Mouse (Mus musculus): ENCODE data around the gene Nit2.
"Not testable (repeated sequence)": the region's sequence is repeated elsewhere in the genome, so short reads cannot be mapped to it uniquely, and the experiment has no call there.

The Nit2 gene

DNA sequence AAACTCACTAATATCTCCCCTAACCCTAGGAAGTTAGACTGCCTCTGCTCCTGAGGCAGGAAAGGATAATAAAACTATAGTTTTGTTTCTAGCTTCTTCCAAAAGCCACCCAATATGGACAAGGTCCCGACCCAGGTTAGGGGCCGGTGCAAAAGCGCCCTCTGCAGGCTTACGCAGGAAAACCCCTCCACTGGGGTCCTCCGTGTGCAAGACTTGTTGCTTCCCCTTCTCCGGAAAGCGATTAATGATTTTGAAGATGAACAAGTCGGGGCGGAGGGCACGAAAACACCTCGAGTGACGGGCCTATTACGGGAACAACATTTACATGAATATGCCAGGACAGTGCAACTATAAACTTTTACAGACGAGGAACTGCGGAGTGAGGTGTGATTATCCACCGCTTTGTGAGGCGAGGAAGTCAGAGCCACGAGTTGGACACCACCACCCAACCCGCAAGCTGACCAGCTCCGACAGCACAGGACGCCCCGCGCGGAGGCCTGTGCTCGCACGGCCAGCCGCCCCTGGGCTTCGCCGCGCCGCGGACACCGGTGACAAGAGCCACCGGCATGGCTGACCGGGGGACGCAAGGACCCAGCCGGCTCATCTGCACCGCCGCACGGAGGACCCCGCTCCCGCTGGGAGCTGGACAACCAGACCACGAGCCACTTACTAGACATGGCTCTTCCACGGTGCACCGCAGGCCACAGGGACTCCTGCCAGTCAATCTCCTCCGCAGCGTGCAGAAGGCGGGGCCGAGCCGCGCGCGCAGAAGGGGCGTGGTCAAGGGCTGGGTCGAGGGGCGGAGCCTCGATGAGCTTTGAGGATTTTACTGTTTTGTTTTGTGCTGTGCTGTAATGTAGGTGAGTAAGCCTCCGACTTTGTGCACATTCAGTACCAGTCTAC is at the start of gene Nit2:
TSS of gene Nit2 (minus strand) at position 731 of the 903 bp plus-strand sequence.
- DNase-seq (ENCODE audit: low spot score), result peak; percentile 89

DNA sequence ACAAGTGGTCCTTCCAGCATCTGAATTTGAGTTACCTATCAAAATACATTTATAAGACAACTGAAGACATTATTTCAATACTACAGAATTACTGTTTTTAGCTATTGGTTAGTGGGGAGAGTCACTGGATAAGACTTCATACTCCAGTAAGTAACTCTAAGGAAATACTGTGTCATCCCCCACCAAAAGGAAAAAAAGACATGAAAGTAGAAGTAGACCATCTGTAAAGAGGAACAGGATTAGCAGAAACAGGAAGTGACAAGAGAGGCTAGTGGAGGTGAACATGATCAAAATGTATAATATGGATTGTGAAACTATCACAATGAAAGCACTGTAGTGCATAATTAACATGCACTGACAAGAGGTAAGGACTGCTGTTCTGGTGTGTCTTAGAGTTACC is 48.8 kb upstream of the Nit2 start:
- DNase-seq (ENCODE audit: low spot score), result no peak

DNA sequence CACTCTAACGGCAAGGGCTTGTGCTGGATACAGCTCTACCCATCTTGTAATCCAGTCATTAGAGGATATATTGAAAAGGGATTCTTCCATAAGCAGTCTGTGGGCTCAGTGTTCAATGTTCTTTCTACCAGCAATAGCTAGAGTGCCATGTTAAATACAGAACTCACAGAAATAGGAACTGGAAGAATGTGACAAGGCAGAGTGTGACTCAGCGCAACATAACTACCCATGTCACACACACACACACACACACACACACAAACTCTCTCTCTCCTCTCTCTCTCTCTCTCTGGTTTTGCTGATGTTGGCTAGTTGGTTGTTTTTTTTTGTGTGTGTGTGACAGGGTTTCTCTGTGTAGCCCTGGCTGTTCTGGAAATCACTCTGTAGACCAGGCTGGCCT is 43.9 kb upstream of the Nit2 start:
- DNase-seq (ENCODE audit: low spot score), result no peak

- no peak for DNase-seq (ENCODE audit: low spot score)
Observed at GRCm38 (mm10) chr16:57208342-57208741, 41.2 kb upstream of the Nit2 start.

- no peak for DNase-seq (ENCODE audit: low spot score)
Observed at GRCm38 (mm10) chr16:57197281-57197680, 30.1 kb upstream of the Nit2 start.

- DNase-seq (ENCODE audit: low spot score), result no peak
Observed at GRCm38 (mm10) chr16:57196590-57196989, 29.4 kb upstream of the Nit2 start.

GRCm38 (mm10) chr16:57191214-57191613 is 24.1 kb upstream of the Nit2 start:
- DNase-seq (ENCODE audit: low spot score), result no peak

DNA sequence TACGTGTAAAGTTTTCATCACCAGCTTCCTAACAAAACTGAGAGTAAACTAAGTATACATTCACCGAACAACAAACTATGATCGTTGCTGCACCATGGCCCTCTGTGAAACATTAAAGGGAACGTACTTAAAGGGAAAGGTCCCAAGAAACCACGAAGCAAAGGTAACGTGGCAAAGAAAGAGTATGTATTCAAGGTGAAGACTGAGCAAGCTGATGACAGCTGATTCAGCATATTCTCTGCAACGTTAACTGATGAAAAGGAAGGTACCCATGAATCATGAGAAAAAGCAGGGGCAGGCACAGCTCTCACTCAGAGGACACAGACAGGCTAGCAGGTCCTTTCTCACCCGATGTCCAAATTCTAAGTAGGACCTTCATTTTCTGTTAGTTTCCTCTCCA is 23.2 kb upstream of the Nit2 start:
- DNase-seq (ENCODE audit: low spot score), result no peak

GRCm38 (mm10) chr16:57189493-57189892 is 22.4 kb upstream of the Nit2 start:
- DNase-seq (ENCODE audit: low spot score), result no peak

- DNase-seq (ENCODE audit: low spot score), result no peak
Observed at GRCm38 (mm10) chr16:57186618-57187017, 19.5 kb upstream of the Nit2 start.

DNA sequence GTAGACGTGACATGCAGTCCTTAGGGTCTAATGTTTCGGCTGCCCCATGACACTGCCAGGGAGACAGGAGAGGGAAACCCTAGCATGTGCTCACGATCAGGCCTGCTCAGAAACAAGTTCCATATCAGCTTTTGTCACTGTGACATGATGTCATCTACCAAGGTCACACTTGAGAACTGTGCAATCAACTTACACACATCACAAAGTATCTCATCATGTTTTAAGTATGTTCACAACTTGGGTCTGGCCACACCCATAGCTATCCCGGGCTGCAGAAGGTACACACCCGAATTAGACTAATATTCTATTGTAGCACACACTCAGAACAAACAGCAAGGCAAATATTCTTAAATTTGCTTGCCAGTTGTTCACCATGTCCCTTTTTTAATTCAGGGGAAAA is 14.9 kb upstream of the Nit2 start:
- no peak for DNase-seq (ENCODE audit: low spot score)

DNA sequence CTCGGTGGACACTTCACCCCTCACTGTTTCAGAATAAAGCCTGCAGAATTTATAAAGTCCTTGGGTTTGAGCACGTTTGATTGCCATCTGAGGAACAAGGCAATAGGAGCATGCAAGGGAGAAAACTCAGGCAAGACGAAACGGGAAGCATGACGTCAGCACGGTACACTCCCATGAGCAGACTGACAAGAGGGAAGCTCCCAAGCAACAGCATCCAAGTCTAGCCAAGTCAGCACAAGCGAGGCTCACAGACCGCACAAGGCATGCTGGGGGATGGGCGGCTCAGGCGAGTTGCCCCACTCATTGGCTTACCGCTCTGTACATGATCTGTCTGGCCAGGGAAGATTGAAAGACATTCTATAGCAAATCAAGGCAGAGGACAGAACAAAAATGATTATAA is 14.0 kb upstream of the Nit2 start:
- no peak for DNase-seq (ENCODE audit: low spot score)

- DNase-seq (ENCODE audit: low spot score), result no peak
Observed at GRCm38 (mm10) chr16:57177664-57178063, 10.5 kb upstream of the Nit2 start.

- DNase-seq (ENCODE audit: low spot score), result no peak
Observed at GRCm38 (mm10) chr16:57177254-57177653, 10.1 kb upstream of the Nit2 start.

DNA sequence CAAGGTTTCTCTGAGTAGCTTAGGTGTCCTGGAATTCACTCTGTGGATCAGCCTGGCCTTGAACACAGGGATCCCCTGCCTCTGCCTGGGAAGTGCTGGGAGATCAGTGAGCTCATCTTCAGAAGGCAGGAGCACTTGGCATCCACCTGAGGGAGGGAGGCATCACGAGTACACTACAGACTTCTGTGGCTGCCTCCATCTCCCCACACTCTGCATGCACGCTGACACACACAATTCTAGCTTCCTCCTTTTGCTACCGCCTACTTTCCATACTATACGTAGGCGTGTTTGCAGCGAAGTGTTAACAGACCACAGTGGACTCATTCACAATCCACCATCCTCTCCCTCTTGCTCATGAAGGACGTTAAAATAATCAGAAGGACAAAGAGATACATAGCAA is 9.1 kb upstream of the Nit2 start:
- DNase-seq (ENCODE audit: low spot score), result no peak

DNA sequence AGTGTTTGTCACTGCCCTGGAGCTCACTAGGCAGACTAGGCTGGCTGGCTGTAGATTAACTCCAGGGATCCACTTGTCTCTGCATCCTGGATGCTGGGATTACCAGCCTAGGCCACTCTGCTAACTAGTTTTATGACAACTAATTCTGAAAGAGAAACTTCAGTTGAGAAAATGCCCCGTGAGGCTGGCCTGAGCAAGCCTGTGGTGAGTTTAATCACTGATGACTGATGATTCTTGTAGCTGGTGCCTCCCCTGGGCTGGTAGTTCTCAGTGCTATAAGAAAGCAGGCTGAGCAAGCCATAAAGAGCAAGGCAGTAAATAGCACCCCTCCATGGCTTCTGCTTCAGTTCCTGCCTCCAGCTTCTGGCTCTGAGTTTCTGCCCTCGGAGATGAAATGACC is 8.6 kb upstream of the Nit2 start:
- DNase-seq (ENCODE audit: low spot score), result no peak

DNA sequence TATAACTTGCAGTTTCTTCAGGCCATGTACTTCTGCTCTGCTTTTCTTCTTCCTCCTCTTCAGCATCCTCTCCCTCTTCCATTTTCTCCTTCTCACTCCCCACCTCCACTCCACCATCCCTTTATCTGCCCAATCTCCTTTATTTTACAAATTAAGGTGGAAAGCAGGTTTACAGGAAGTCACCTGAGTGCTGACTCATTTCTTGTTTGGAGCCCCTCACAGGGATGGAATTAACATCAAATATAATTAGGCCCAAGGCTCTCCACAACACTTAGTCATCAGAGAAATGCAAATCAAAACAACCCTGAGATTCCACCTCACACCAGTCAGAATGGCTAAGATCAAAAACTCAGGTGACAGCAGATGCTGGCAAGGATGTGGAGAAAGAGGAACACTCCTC is 7.3 kb upstream of the Nit2 start:
- not testable (repeated sequence) for DNase-seq (ENCODE audit: low spot score)

DNA sequence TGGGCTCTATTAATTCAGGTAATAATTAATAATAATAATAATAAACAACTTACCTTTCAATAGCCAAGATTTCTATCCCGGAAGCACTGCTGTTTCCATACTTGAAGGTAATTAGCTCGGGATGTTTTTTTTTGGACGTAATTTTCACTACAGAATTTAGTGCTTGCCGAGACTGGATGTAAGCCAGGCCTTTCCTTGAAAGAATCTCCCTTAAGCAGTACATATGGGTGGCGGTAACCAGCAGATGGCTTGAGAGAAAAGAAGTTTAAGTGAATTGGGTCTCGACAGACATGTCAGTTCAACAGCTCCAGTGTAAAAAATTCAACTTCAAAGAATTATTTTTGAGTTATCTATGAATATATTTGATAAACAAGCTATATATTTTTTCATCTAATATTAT is 4.4 kb upstream of the Nit2 start:
- no peak for DNase-seq (ENCODE audit: low spot score)

DNA sequence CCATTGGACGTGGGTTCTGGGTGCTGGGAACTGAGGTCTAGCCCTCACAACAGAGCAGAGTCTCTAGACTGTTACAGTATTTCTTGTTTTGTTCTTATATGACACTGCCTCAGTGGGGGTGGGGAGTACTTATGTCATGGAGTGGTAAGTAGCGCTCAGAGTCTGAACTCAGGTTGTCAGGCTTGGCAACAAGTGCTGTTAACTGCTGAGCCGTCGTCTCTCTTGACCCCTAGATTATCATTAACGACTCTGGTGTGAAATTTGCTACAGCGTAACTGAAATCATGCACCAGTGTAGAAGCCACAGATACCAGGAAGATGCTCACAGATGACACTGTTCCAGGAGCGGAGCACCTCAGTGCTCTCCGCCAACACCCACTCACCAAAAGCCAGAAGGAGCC is 4.0 kb upstream of the Nit2 start:
- DNase-seq (ENCODE audit: low spot score), result no peak

DNA sequence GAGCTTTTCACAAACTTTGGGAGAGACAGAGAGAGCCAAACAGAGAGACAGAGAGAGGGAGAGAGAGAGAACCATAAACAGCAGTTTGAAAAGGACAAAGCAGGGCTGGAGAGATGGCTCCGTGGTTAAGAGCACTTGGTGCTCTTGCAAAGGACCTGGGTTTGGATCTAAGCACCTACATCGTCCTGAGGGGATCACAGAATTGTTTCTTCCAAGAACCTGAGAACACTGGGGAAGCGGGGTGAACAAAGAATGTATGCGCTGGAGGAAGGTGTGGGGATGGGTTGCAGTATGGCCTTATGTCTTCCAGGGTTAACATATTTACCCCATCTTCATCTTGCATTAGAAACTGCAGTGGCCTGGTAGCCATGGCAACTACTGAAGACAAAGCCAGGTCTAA is 1.1 kb upstream of the Nit2 start:
- no peak for DNase-seq (ENCODE audit: low spot score)

GRCm38 (mm10) chr16:57167514-57167912 is 372 bp upstream of the Nit2 start:
- DNase-seq (ENCODE audit: low spot score), result no peak

- no peak for DNase-seq (ENCODE audit: low spot score)
Observed at GRCm38 (mm10) chr16:57166086-57166485, 1.1 kb downstream of the Nit2 start.

- DNase-seq (ENCODE audit: low spot score), result no peak
Observed at GRCm38 (mm10) chr16:57165157-57165556, 2.0 kb downstream of the Nit2 start.

- DNase-seq (ENCODE audit: low spot score), result no peak
Observed at GRCm38 (mm10) chr16:57163694-57164093, 3.4 kb downstream of the Nit2 start.
